Mouse (Mus musculus): ENCODE results near the gene Mettl26. TPM values are rescaled to one million over a fixed set of nuclear protein-coding genes. Genes with fewer than 3 reads are reported as not detected.

Gene Mettl26
- polyA plus RNA-seq, 1 experiment = 23.6 TPM

Other genes with a start within 250 kb of the Mettl26 start
- gene Gng13, start 157.9 kb upstream of the Mettl26 start, polyA plus RNA-seq (2012; fragmentation: generic; extraction: Trizol) = 0.24 TPM
- 7.2 TPM for gene Chtf18, start 147.7 kb upstream of the Mettl26 start, polyA plus RNA-seq (2012; fragmentation: generic; extraction: Trizol)
- 13.0 TPM for gene Rpusd1, start 147.4 kb upstream of the Mettl26 start, polyA plus RNA-seq (2012; fragmentation: generic; extraction: Trizol)
- not detected for gene Mslnl, start 139.0 kb upstream of the Mettl26 start, polyA plus RNA-seq (2012; fragmentation: generic; extraction: Trizol)
- gene Msln, start 120.7 kb upstream of the Mettl26 start, polyA plus RNA-seq (2012; fragmentation: generic; extraction: Trizol) = 91.8 TPM
- 31.4 TPM for gene Narfl, start 101.3 kb upstream of the Mettl26 start, polyA plus RNA-seq (2012; fragmentation: generic; extraction: Trizol)
- gene Haghl, start 89.4 kb upstream of the Mettl26 start, polyA plus RNA-seq (2012; fragmentation: generic; extraction: Trizol) = 29.8 TPM
- 0.08 TPM for gene Ccdc78, start 88.5 kb upstream of the Mettl26 start, polyA plus RNA-seq (2012; fragmentation: generic; extraction: Trizol)
- gene Fam173a, start 82.2 kb upstream of the Mettl26 start, polyA plus RNA-seq (2012; fragmentation: generic; extraction: Trizol) = 61.0 TPM
- not detected for gene AC134908.4, start 79.4 kb upstream of the Mettl26 start, polyA plus RNA-seq (2012; fragmentation: generic; extraction: Trizol)
- 44.4 TPM for gene Metrn, start 77.9 kb upstream of the Mettl26 start, polyA plus RNA-seq (2012; fragmentation: generic; extraction: Trizol)
- 6.0 TPM for gene Fbxl16, start 66.0 kb upstream of the Mettl26 start, polyA plus RNA-seq (2012; fragmentation: generic; extraction: Trizol)
- gene Wdr24, start 51.4 kb upstream of the Mettl26 start, polyA plus RNA-seq (2012; fragmentation: generic; extraction: Trizol) = 18.0 TPM
- 15.5 TPM for gene Jmjd8, start 46.2 kb upstream of the Mettl26 start, polyA plus RNA-seq (2012; fragmentation: generic; extraction: Trizol)
- gene Stub1, start 41.7 kb upstream of the Mettl26 start, polyA plus RNA-seq (2012; fragmentation: generic; extraction: Trizol) = 196 TPM
- 0.67 TPM for gene Rhbdl1, start 37.8 kb upstream of the Mettl26 start, polyA plus RNA-seq (2012; fragmentation: generic; extraction: Trizol)
- 0.67 TPM for gene Gm20683, start 33.3 kb upstream of the Mettl26 start, polyA plus RNA-seq (2012; fragmentation: generic; extraction: Trizol)
- gene Rhot2, start 30.2 kb upstream of the Mettl26 start, polyA plus RNA-seq (2012; fragmentation: generic; extraction: Trizol) = 48.3 TPM
- gene Wdr90, start 13.6 kb upstream of the Mettl26 start, polyA plus RNA-seq (2012; fragmentation: generic; extraction: Trizol) = 7.4 TPM
- 36.7 TPM for gene Mcrip2, start 6.3 kb upstream of the Mettl26 start, polyA plus RNA-seq (2012; fragmentation: generic; extraction: Trizol)
- gene Wfikkn1, start 5.8 kb downstream of the Mettl26 start, polyA plus RNA-seq (2012; fragmentation: generic; extraction: Trizol) = 0.25 TPM
- 18.3 TPM for gene Rab40c, start 44.7 kb downstream of the Mettl26 start, polyA plus RNA-seq (2012; fragmentation: generic; extraction: Trizol)
- 46.3 TPM for gene Pigq, start 69.9 kb downstream of the Mettl26 start, polyA plus RNA-seq (2012; fragmentation: generic; extraction: Trizol)
- gene Nhlrc4, start 69.9 kb downstream of the Mettl26 start, polyA plus RNA-seq (2012; fragmentation: generic; extraction: Trizol) = 0.17 TPM
- gene A930017K11Rik, start 77.5 kb downstream of the Mettl26 start, polyA plus RNA-seq (2012; fragmentation: generic; extraction: Trizol) = 0.02 TPM
- gene Capn15, start 110.7 kb downstream of the Mettl26 start, polyA plus RNA-seq (2012; fragmentation: generic; extraction: Trizol) = 7.2 TPM
- gene Rab11fip3, start 194.5 kb downstream of the Mettl26 start, polyA plus RNA-seq (2012; fragmentation: generic; extraction: Trizol) = 19.7 TPM
- gene Decr2, start 215.3 kb downstream of the Mettl26 start, polyA plus RNA-seq (2012; fragmentation: generic; extraction: Trizol) = 8.3 TPM
- gene Nme4, start 220.5 kb downstream of the Mettl26 start, polyA plus RNA-seq (2012; fragmentation: generic; extraction: Trizol) = 23.9 TPM
- 1.5 TPM for gene Tmem8, start 238.2 kb downstream of the Mettl26 start, polyA plus RNA-seq (2012; fragmentation: generic; extraction: Trizol)
- gene Mrpl28, start 248.4 kb downstream of the Mettl26 start, polyA plus RNA-seq (2012; fragmentation: generic; extraction: Trizol) = 145 TPM